Mouse (Mus musculus) retina, postnatal 7 days (tissue): ENCODE data around the gene Rasgrf2.

ENCODE experiments used
- DNase-seq: peaks from one replicate; pipeline ENCODE4 v3.0.0-alpha.2; 2012; ENCODE audit warnings: low read depth, low spot score

Rasgrf2 gene

GRCm38 (mm10) chr13:91881837-91882480 lies 249.5 kb downstream of the Rasgrf2 start:
- peak; percentile 54 for DNase-seq

GRCm38 (mm10) chr13:91880256-91880655 lies 251.2 kb downstream of the Rasgrf2 start:
- DNase-seq, result no peak

GRCm38 (mm10) chr13:91877996-91878395 lies 253.5 kb downstream of the Rasgrf2 start:
- DNase-seq, result no peak

- no peak for DNase-seq
Measured at GRCm38 (mm10) chr13:91877350-91877749, 254.1 kb downstream of the Rasgrf2 start.

GRCm38 (mm10) chr13:91876741-91877349 lies 254.6 kb downstream of the Rasgrf2 start, which contains the start of gene Ckmt2:
Gene Ckmt2, minus strand, starts transcription at chr13:91876885.
- no peak for DNase-seq

DNA sequence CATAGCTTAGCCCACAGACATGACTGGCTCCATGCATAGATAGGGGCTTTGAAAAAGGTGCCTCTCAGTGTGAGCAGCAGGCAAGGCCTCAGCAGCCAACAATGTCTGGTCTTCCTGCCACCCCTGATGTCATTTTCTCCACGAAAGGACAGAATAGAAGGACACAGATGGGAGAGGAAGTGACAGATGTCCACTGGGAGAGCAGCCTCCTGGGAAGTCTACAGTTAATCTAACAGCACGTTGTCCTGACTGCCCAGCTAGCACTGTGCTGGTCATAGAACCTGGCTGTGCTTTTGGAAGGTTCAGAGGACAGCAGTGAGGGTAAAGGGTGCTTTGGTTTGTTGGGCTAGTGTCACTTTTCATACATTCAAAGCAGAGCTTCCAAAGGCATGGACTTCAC lies 255.9 kb downstream of the Rasgrf2 start:
- no peak for DNase-seq

DNA sequence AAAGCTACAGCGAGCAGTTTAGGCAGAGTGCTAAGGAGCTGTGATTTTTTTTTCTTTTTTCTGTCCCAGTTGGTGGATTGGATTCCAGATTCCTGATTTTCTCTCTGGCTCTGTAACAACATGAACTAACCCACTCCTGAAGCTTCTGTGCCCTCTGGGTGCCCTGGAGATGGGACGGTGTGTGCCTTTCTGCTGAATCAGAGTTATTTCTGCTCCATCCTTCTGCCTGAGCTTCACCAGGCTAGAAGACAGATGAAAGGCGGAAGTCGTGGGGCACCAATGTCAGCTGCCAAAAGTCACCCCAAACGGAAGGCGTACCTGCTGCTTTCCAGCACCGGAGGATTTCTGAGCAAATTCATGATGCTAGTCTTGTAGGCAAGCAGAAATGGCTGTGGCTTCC lies 256.9 kb downstream of the Rasgrf2 start:
- no peak for DNase-seq

- no peak for DNase-seq
Measured at GRCm38 (mm10) chr13:91873734-91874329, 257.6 kb downstream of the Rasgrf2 start.

GRCm38 (mm10) chr13:91868577-91868976 lies 262.9 kb downstream of the Rasgrf2 start:
- no peak for DNase-seq

GRCm38 (mm10) chr13:91858835-91859234 lies 272.6 kb downstream of the Rasgrf2 start:
- DNase-seq, result no peak

DNA sequence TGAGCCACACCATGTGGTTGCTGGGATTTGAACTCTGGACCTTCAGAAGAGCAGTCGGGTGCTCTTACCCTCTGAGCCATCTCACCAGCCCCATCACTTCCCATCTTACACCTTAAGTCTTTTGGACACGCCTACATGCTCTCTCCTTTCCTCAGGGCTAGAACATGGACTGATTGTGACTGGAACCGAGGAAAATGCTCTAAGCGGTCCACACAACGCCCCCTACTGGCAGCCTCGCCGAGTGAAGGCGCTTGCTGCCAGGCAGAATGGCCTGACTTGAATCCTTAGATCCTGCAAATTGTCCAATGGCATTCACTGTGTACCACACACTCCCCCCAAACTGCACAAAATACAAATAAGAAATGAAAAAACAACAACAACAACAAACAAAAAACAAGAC lies 274.0 kb downstream of the Rasgrf2 start:
- DNase-seq, result no peak

DNA sequence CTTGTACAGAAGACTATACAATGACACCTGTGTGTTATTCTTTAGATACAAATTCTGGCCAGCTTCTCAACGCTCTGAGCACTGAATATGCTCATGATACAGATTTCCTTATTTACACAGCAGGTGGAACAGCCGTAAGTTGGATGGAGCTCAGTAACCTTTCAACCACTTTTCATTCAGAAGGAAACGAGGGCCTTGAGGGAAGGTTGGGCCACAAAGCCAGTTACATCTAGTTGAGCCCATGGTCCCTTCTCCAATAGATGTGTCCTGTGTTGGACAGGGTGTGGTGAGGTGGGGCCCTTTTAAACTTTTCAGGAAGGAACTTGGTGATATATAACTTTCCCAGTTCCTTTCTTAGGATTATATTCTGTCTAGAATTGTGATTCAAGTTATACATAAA lies 277.0 kb downstream of the Rasgrf2 start:
- no peak for DNase-seq
